Comparison of ENCODE assay signal across 11 mouse cellular contexts in the genomic region with DNA sequence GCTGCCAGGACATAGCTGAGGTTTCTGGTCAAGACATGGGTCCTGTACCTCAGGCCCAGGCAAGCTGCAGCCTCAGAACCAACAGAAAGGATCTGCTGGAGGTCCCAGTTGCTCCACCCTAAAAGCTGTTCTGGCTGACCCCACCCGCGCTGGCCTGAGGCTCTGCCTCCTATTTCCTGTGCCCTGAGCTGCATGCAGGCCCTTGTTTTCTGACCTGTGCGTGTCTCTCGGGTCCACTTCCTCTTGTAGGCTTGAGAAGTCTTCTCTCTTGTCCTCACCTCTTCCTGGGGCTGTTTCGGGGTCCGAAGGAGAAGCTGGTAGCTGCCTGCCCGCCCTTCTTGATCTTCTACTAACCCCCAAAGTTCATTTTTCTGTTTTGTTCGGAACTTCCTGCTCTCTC. TPM values are rescaled to one million over a fixed set of nuclear protein-coding genes. Genes with fewer than 3 reads are reported as not detected.
DNase-seq lines count a peak whose midpoint lies in the region; ATAC-seq and TF ChIP-seq lines count a peak whose summit lies in the region.
"Had no signal": no experiment of that assay in that cellular context is flagged by ENCODE, and none has a peak within 500 bp of the region (broad histone marks: within the 10 kb centered on the region; RNA-seq: fewer than 3 reads in every experiment).

No protein-coding gene starts in this region.

- 57% methylated on average over 8 of the region's 8 CpGs for WGBS in heart, embryonic 11.5 days (ENCODE audit: insufficient replicate concordance)
- 57% methylated on average over 8 of the region's 8 CpGs for WGBS in lung, embryonic 14.5 days
- 78% methylated on average over 8 of the region's 8 CpGs for WGBS in hindbrain, postnatal 0 days

- H3K4me2 ChIP-seq in heart, embryonic 11.5 days, result no peak overlapping the region
- H3K4me2 ChIP-seq in lung, embryonic 14.5 days, result no peak overlapping the region
- H3K4me2 ChIP-seq in hindbrain, postnatal 0 days (ENCODE audit: low read depth, low read length), result no peak overlapping the region
- H3K4me2 ChIP-seq: heart, embryonic 15.5 days; neural tube, embryonic 12.5 days had no signal

- no peak for ATAC-seq in heart, embryonic 11.5 days (replicated peaks; ENCODE audit: insufficient number of reproducible peaks, low FRiP score, low TSS enrichment)
- no peak for ATAC-seq in lung, embryonic 14.5 days (ENCODE audit: insufficient read depth)
- no peak for ATAC-seq in megakaryocyte-erythroid progenitor cell, adult 5-6 weeks (replicated peaks; ENCODE audit: low FRiP score, low TSS enrichment, poor library complexity, severe bottlenecking)
- ATAC-seq in hindbrain, postnatal 0 days, result no peak

- H3K36me3 ChIP-seq in heart, embryonic 11.5 days (ENCODE audit: control insufficient read depth, insufficient read depth, low read length), result no peaks in the 10 kb centered on the region
- H3K36me3 ChIP-seq in lung, embryonic 14.5 days (ENCODE audit: insufficient read depth), result no peaks in the 10 kb centered on the region
- H3K36me3 ChIP-seq in hindbrain, postnatal 0 days (ENCODE audit: insufficient read depth, low read length), result no peaks in the 10 kb centered on the region
- H3K36me3 ChIP-seq: heart, embryonic 15.5 days; neural tube, embryonic 12.5 days had no signal

- H3K4me1 ChIP-seq in heart, embryonic 11.5 days (ENCODE audit: control insufficient read depth, insufficient read depth, low read length), result peaks cover 2% of the 10 kb centered on the region; the same call in 1 of the 2 replicates
- H3K4me1 ChIP-seq in lung, embryonic 14.5 days (ENCODE audit: insufficient read depth), result no peaks in the 10 kb centered on the region
- no peaks in the 10 kb centered on the region for H3K4me1 ChIP-seq in hindbrain, postnatal 0 days (ENCODE audit: insufficient read depth, low read length)

- no peak overlapping the region for H3K9ac ChIP-seq in heart, embryonic 11.5 days (ENCODE audit: low read depth, low read length)
- H3K9ac ChIP-seq in lung, embryonic 14.5 days, result no peak overlapping the region
- H3K9ac ChIP-seq in hindbrain, postnatal 0 days (replicated peaks; ENCODE audit: low read length), result no peak overlapping the region
- H3K9ac ChIP-seq: heart, embryonic 15.5 days; neural tube, embryonic 12.5 days had no signal

- H3K27ac ChIP-seq in heart, embryonic 11.5 days (ENCODE audit: low read depth, low read length), result no peak overlapping the region; the same call in 1 of the 2 replicates
- H3K27ac ChIP-seq in lung, embryonic 14.5 days (ENCODE audit: low read depth), result no peak overlapping the region
- H3K27ac ChIP-seq in hindbrain, postnatal 0 days, result no peak overlapping the region
- H3K27ac ChIP-seq: heart, embryonic 15.5 days; neural tube, embryonic 12.5 days had no signal

- no peaks in the 10 kb centered on the region for H3K9me3 ChIP-seq in heart, embryonic 11.5 days (replicated peaks; ENCODE audit: control insufficient read depth, low read length)
- H3K9me3 ChIP-seq in lung, embryonic 14.5 days (ENCODE audit: low read depth, low read length), result no peaks in the 10 kb centered on the region
- no peaks in the 10 kb centered on the region for H3K9me3 ChIP-seq in hindbrain, postnatal 0 days (ENCODE audit: low read length)
- H3K9me3 ChIP-seq: heart, embryonic 15.5 days; neural tube, embryonic 12.5 days had no signal

- peak; percentile 95 for DNase-seq in heart, adult 11 months
- peak; percentile 93 for DNase-seq in 416B (ENCODE audit: low read depth)
- DNase-seq in heart, postnatal 4 days, result peak; percentile 27
- peak; percentile 19 for DNase-seq in lung, embryonic 14.5 days
- DNase-seq in hindbrain, postnatal 0 days (ENCODE audit: low spot score), result no peak
- no peak for DNase-seq in c-Kit-positive CD71-positive TER-119-positive erythroid progenitor cells, embryonic 14.5 days (ENCODE audit: low spot score)

- no peaks in the 10 kb centered on the region; the same call in 1 of the 2 replicates for H3K27me3 ChIP-seq in heart, embryonic 11.5 days (ENCODE audit: control insufficient read depth, insufficient read depth, low read length)
- no peaks in the 10 kb centered on the region for H3K27me3 ChIP-seq in lung, embryonic 14.5 days (ENCODE audit: insufficient read depth, low read length)
- no peaks in the 10 kb centered on the region for H3K27me3 ChIP-seq in hindbrain, postnatal 0 days (ENCODE audit: insufficient read depth, low read length)
- H3K27me3 ChIP-seq: heart, embryonic 15.5 days; neural tube, embryonic 12.5 days had no signal

- no peak overlapping the region for H3K4me3 ChIP-seq in heart, embryonic 11.5 days (ENCODE audit: low read depth, low read length)
- H3K4me3 ChIP-seq in lung, embryonic 14.5 days (ENCODE audit: low read depth, low read length), result no peak overlapping the region
- H3K4me3 ChIP-seq in hindbrain, postnatal 0 days (ENCODE audit: low read length), result no peak overlapping the region
- H3K4me3 ChIP-seq: heart, embryonic 15.5 days; neural tube, embryonic 12.5 days had no signal

- no peak for TF ChIP-seq CTCF in lung, embryonic 14.5 days (IDR thresholded peaks at IDR 0.05; ENCODE audit: low read depth)
- no peak for TF ChIP-seq CTCF in hindbrain, postnatal 0 days (IDR thresholded peaks at IDR 0.05; ENCODE audit: low read depth)

RNA-seq across cellular contexts. Expression of a gene that starts 0.9 kb away (rescaled TPM):
- polyA plus RNA-seq in heart, embryonic 11.5 days (2014; fragmentation: Nextera tagmentation; extraction: Ambion mirVana), result not detected in 2 replicates
- not detected for total RNA-seq in heart, postnatal 4 days (2021)
- polyA plus RNA-seq in lung, embryonic 14.5 days (2014; fragmentation: Nextera tagmentation; extraction: Ambion mirVana), result not detected in 2 replicates
- total RNA-seq in megakaryocyte-erythroid progenitor cell, adult 5-6 weeks (2014; fragmentation: Nextera tagmentation), result 1.4 and 5.7 TPM in 2 replicates
- total RNA-seq in megakaryocyte-erythroid progenitor cell, adult 5-6 weeks (2017), result not detected in 2 replicates
- total RNA-seq in hindbrain, postnatal 0 days (2014; rRNA removed), result not detected in 2 replicates
- not detected in 2 replicates for polyA plus RNA-seq in hindbrain, postnatal 0 days (2015; fragmentation: Nextera tagmentation; extraction: Ambion mirVana)
- total RNA-seq: left cerebral cortex, postnatal 36 days had no signal

RNA-seq across cellular contexts. Expression of a gene that starts 14.2 kb away (rescaled TPM):
- polyA plus RNA-seq in heart, embryonic 11.5 days (2014; fragmentation: Nextera tagmentation; extraction: Ambion mirVana), result 0.15 and 0.36 TPM in 2 replicates
- under 1 TPM; 0.14 to 0.16 TPM for total RNA-seq in heart, postnatal 4 days (2021)
- 0.12 and 0.15 TPM in 2 replicates for polyA plus RNA-seq in lung, embryonic 14.5 days (2014; fragmentation: Nextera tagmentation; extraction: Ambion mirVana)
- total RNA-seq in megakaryocyte-erythroid progenitor cell, adult 5-6 weeks (2014; fragmentation: Nextera tagmentation), result not detected in 2 replicates
- total RNA-seq in megakaryocyte-erythroid progenitor cell, adult 5-6 weeks (2017), result not detected in 2 replicates
- total RNA-seq in hindbrain, postnatal 0 days (2014; rRNA removed), result 0.31 and 0.61 TPM in 2 replicates
- polyA plus RNA-seq in hindbrain, postnatal 0 days (2015; fragmentation: Nextera tagmentation; extraction: Ambion mirVana), result 0.26 and 0.28 TPM in 2 replicates
- total RNA-seq: left cerebral cortex, postnatal 36 days had no signal

RNA-seq across cellular contexts. Expression of a gene that starts 26.1 kb away (rescaled TPM):
- polyA plus RNA-seq in heart, embryonic 11.5 days (2014; fragmentation: Nextera tagmentation; extraction: Ambion mirVana), result 72.1 and 96.8 TPM in 2 replicates
- total RNA-seq in heart, postnatal 4 days (2021), result 100 to 1,000 TPM; 119 to 129 TPM
- polyA plus RNA-seq in lung, embryonic 14.5 days (2014; fragmentation: Nextera tagmentation; extraction: Ambion mirVana), result 120 and 122 TPM in 2 replicates
- total RNA-seq in megakaryocyte-erythroid progenitor cell, adult 5-6 weeks (2014; fragmentation: Nextera tagmentation), result 222 and 244 TPM in 2 replicates
- 267 and 293 TPM in 2 replicates for total RNA-seq in megakaryocyte-erythroid progenitor cell, adult 5-6 weeks (2017)
- 101 and 118 TPM in 2 replicates for total RNA-seq in hindbrain, postnatal 0 days (2014; rRNA removed)
- 102 and 106 TPM in 2 replicates for polyA plus RNA-seq in hindbrain, postnatal 0 days (2015; fragmentation: Nextera tagmentation; extraction: Ambion mirVana)

RNA-seq across cellular contexts. Expression of a gene that starts 26.8 kb away (rescaled TPM):
- 56.7 and 60.8 TPM in 2 replicates for polyA plus RNA-seq in heart, embryonic 11.5 days (2014; fragmentation: Nextera tagmentation; extraction: Ambion mirVana)
- 10 to 100 TPM; 19.3 to 20.9 TPM for total RNA-seq in heart, postnatal 4 days (2021)
- 77.4 and 83.2 TPM in 2 replicates for polyA plus RNA-seq in lung, embryonic 14.5 days (2014; fragmentation: Nextera tagmentation; extraction: Ambion mirVana)
- total RNA-seq in megakaryocyte-erythroid progenitor cell, adult 5-6 weeks (2014; fragmentation: Nextera tagmentation), result 37.1 and 42.0 TPM in 2 replicates
- 42.4 and 58.4 TPM in 2 replicates for total RNA-seq in megakaryocyte-erythroid progenitor cell, adult 5-6 weeks (2017)
- 29.6 and 37.9 TPM in 2 replicates for total RNA-seq in hindbrain, postnatal 0 days (2014; rRNA removed)
- 64.1 and 67.7 TPM in 2 replicates for polyA plus RNA-seq in hindbrain, postnatal 0 days (2015; fragmentation: Nextera tagmentation; extraction: Ambion mirVana)

Comparison
In these comparisons a context has a peak if more than half of its experiments do, and no peak if none do; other contexts are left out.
1. DNase-seq: peak in heart, adult 11 months (single experiment), 416B (single experiment), heart, postnatal 4 days (single experiment) and lung, embryonic 14.5 days (single experiment); none in hindbrain, postnatal 0 days (single experiment) and c-Kit-positive CD71-positive TER-119-positive erythroid progenitor cells, embryonic 14.5 days (single experiment).